Mouse (Mus musculus): Measurements from ENCODE around the gene Cnfn.
"Not testable (repeated sequence)": the region's sequence is repeated elsewhere in the genome, so short reads cannot be mapped to it uniquely, and the experiment has no call there.

Gene Cnfn

DNA sequence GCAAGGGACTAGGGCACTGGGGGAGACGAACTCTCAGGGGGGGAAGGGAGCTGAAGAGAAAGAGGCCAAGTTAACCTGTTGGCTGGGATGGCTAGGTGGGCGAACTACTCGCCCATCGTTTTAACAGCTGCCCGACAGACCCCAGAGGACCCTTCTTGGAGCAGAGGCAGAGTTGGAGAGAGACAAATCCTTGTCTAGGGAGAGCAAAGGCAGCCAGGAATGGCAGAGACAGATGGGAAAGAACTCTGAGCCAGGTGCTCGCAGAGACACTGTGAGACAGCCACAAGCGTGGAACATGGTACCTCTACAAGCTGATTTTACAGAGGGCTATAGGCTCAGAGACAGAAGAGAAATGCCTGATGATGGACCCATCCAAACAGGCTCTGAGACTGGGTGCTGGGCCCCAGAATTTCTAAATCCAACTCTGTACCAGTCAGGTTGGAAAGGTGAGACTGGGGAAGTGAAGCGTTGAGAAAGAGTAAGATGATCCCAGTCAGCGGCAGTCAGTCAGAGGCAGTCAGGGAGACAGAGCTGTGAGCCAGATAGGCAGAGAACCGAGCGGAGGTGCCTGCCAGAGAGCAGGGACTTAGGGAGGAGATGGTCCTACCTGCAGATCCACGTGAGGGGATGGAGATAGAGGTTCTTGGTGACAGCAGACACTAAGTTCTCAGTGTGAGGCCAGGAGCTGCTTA lies at the start of gene Cnfn:
Cnfn (minus strand) TSS at position 667 of the 692 bp plus-strand sequence.
- peak in 1 of 2 experiments; percentile 52 for DNase-seq

DNA sequence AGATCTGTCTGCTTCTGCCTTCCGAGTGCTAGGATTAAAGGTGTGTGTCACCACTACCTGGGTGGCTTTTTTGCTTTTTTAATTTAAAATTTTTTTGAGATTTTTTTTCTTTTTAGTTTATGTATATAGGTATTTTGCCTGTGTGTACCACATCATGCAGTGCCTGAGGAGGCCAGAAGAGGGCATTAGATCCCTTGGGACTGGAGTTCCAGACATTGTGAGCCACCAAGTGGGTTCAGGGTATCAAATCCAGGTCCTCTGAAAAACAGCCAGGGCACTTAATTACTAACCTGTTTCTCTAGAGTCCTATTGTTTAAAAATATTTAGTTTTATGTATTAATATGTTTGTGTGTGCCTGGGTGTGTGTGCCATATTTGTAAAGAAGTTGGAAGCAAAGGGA lies 48.1 kb upstream of the Cnfn start:
- peak in 1 of 2 experiments; percentile 24 for DNase-seq

DNA sequence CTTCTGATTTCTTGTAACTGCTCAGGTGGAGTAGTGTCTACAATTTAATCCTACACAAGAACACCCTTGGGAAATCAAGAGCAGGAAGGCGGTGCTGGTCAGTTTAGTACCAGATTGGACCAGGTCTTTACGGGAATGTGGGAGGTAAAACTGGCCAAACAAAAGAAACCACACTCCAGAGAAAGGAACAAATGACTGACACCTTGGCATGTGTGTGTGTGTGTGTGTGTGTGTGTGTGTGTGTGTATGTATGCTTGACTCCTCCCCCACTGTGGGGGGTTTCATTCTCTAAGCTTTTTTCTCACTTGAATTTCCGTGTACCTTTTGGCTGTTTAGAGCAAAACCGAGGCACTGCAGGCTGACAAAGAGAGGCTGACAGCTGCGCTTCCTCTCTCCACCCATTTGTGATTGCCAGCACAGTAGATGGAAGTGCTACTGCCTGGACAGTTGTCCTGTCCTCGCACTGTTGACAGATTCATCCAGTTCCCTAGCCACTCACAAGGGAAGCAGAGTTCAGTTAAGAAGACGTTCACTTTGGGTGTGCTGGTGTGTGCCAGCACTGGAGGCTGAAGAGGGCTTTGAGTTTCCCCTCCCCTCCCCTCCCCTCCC lies 43.4 kb upstream of the Cnfn start, which contains the start of gene Cxcl17:
Cxcl17 (minus strand) TSS at position 54 of the 609 bp plus-strand sequence.
- DNase-seq = no peak

DNA sequence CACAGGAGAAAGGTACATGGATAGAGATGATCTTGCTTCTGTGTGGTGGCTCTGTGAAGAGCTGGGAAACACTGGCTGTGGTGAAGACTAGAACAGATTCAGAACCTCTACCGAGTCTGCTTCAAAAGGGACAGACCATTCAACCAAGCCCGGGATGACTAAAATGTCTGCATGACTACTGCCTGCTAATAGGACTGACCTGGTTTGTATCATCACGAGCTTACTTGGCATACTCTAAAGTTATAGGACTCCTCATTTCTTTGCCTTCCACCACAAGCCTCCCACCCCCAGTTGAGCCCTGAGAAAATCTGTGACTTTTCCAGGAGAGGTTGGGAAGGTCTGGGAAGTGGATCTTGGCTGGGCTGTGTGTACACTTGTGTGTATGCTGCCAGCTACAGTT lies 42.3 kb upstream of the Cnfn start:
- DNase-seq = no peak

DNA sequence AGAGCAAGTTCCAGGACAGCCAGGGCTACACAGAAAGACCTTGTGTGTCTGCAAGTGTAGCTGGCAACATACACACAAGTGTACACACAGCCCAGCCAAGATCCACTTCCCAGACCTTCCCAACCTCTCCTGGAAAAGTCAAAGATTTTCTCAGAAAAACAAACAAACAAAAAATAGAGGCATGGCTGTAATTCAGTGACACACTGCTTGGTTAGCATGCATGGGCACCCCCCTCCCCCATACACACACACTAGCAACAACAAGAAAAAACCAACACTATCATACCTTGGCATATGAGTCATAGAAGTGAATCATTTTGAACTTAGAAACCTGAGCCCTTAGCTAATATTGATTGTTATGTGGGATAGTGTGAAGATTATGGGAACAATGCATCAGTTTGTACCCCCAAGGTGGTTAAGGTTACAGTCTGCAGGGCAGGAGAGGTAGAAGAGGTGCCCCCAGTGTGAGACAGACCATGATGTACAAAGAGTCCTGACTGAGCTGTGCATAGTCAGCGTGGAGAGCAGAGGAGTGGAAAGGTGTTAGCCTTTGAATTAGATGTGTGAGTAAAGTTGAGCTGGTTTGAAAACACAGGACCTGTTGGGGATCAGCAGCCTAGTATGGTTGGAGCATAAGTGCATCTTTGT lies 41.6 kb upstream of the Cnfn start:
- no peak for DNase-seq

DNA sequence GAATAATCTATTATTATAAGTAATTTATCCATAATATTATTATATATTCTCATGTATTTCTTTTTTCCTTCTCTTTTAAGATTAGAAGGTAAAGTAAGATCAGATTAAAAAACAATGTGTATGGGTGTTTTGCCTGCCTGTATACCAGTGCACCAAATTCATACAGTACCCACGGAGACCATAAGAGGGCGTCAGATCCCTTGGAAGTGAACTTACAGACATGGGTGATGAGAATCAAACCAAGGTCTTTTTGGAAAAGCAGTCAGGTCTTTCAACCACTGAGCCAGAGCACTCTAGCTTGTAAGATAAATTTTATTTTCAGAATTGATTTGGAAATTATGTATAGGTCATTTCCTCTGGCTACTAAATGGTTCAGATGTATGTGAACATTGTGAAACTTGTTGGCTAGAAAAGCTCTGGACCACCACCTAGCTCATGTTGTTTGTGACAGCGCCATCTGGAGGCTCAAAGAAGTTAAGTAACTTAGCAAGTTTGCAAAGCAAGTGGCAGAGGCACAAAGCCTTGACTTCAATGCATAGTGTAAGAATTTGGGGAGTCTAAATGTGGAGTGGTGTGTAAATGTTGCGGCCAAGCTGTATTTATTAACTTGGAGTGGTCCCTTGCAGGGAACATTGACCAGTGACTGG lies 39.7 kb upstream of the Cnfn start:
- DNase-seq = no peak

DNA sequence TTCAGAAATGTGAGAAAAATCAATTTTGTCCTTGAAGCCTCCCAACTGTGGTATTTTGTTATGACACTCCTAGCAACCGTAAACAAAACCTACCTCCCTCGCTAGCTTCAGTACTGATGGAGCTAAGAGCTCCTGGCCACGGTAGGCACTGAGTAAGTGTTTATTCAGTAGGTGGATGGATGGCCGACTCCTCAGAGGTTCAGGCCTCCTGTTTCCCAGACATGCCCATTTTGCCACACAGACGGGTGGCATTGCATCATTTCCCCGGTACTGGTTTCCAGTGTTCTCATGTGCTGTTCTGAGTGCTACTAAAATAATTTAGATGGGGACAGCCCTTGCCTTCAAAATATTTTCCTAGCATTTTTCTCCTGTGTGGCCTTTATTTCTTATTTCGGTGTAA lies 36.9 kb upstream of the Cnfn start:
- DNase-seq = no peak

DNA sequence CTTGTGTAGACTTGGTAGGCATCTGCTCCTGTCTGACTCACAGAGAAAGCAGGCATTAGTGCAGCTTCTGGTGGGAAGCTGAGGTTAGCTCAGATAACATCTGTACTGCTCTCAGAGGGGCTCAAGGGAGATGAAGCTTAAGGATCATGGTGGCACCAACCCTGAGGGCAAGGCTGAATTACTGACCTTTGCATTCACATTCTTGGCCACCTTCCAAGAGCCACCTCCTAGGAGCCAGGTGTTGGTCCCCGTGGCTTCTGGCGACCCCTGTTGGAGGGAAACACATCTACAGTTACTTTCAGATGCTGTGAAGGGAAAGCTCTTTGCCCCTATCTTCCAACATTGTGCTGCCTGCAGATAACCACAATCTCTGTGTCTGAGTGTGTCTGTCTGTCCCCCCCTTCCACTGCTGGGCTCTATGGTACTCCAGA lies 33.2 kb upstream of the Cnfn start:
- DNase-seq = peak in 1 of 2 experiments; percentile 30

DNA sequence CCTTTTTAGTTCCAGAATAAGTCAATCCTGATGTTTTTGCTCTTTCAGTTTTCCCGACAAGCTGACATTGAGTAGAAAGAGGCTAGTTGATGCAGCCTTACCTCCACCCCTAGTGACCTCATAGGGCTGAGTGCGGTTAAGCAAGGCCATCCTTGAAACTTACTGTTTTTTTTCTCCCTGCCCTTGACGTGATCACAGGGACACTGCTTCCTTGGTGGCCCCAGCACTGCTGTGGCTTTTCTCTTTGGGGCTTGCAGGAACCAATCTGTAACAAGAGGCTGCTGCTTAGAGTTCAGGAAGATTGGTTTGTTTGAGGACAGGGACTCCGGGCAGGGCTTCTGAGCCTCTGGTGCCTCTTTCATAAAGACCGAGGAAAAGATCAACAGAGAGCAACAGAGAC lies 32.5 kb upstream of the Cnfn start:
- DNase-seq = no peak

DNA sequence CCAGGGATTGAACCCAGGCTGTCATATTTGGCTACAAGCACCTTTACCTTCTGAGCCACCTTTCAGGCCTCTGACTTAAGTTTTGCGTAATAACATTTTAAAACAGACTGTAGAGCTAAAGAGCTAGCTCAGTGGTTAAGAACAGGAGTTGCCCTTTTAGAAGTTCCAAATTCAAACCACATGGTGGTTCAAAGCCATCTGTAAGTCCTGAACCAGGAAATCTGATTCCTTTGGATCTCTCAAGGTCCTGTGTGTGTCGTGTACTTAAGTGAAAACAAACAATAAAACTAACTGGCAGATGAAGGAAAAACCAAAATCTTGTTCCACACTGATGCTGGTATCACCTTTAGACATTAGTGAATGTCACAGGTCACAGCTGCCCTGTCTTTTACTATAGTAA lies 32.0 kb upstream of the Cnfn start:
- DNase-seq = no peak

DNA sequence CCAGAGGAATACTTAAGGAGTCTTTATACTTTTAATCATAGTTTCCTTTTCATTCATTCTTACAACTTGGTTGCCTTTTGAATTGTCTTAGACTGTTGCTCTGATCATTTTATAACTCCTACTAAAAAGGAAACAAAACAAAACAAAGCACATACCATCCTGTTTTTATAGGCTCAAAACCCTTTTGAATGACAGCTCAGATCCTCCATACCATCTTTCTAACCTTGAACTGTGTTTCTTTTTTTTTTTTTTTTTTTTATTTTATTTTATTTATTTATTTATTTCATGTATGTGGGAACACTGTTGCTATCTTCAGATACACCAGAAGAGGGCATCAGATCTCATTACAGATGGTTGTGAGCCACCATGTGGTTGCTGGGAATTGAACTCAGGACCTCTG lies 29.5 kb upstream of the Cnfn start:
- not testable (repeated sequence) for DNase-seq

DNA sequence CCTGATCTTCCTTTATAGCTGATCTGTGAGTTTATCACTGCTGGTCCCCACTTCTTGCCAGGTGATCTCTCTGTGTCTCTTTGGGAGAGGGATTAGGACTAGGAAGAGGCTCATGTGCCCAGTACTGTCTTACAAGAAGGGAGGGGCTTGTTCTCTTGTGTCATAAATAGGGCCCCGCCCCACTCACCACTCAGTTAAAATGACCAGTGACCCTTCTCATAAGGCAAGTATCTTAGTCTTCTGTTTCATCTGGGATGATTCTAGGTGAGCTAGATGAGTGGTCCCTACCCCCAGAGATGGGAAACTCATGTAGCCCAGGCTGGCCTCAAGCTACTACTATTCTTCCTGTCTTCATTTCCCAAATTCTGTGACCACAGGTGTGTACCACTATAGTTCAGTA lies 29.1 kb upstream of the Cnfn start, which contains the start of gene Lipe:
Lipe (minus strand) TSS at position 101 of the 400 bp plus-strand sequence.
- no peak for DNase-seq

DNA sequence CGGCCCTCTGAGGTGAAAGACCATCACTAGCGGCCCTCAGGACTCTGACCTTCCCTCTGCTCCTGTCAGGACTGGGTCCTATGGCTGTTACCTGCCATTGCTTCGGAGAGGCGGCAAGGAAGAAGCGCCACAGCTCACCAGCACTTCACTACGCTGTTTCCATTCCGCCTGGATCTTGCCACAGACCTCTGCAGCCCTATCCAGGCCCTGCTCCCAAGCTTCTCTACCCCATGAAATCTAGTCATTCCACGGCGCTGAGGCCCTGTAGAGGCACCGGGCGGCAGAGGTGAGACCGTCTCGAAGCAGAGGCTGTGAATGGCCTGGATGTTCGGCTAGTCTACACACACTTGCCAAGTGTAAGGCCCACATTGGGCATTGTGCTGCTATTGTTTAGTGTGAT lies 27.1 kb upstream of the Cnfn start:
- DNase-seq = no peak

DNA sequence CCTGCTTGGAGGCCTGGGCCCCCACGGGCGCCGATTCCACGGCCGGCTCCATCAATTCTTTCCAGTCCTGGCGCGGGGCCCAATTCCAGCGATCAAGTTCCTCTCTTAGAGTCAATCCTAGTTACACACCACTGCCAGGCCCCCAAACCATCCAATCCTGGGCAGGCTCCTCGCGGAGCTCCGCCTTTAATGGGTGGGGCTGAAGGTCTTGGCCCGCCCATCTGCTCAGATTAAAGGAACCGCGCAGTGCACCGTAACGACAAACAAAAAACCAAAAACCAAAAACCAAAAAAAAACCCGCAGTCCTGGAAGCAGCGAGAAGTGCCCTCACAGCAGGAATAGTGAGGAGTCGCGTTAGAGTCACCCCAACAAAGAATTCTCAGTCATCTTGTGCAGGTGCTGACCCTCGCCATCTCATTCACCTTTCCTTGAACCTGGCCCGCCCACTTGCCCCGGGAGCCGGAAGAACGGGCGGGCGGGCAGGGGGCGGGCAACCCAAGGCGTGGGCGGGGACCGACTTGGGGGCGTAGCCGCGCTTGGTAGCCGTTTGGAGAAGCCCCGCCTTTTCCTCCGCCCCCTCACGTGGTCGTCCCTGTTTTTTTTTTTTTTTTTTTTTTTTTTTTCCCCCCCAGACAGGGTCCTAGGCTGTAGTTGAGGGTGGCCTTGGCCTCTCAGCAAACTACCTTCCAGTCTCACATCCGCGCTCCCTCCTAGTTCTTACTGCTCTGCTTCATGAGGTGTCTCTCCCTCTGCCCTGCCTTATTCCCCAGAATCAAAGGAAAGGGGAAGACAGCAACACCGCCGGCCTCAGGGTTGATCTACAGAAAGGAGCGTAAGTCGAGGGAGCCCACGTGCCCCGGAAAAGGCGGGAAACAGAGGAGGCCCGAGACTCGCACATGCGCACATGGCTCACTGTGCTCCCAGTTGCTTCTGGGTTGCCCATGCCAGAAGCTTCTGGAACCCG lies 26.3 kb upstream of the Cnfn start:
- DNase-seq = peak; percentile 95 to 96

DNA sequence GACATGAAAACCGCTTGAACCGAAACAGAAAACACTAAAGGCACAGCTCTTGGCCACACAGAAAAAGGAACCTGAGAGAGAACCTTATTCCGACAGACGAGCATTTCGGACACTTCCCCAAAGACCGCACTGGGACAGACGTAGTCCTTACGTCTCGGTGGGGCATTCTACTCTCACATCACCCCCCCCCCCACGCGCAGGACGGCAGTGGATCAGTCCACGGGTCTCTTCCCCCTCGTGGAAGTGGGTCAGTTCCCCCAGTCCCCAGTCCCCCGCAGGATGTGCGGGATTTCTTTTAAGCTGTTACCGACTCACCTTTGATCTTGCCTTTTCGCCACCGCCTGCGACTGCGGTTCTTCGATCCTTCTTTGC lies 25.6 kb upstream of the Cnfn start:
- DNase-seq = no peak

DNA sequence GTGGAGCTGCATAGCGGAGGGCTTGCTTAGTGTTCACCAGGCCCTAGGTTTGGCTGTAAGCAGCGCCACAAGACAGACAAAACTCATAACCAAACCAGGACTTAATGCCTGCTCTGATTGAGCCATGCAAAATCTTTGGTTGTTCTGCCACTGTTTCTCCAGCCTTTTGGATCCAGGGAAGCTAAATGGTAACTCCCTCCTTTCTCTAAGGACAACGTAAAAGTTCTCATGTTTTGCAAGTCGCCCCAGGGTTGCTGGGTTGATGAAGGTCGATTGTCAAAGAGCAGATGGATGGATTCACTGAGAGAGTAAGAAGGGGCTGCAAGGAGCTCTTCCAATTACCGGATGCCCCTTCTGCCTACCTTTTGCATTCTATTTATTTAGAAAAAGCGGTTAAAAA lies 25.2 kb upstream of the Cnfn start:
- DNase-seq = no peak

DNA sequence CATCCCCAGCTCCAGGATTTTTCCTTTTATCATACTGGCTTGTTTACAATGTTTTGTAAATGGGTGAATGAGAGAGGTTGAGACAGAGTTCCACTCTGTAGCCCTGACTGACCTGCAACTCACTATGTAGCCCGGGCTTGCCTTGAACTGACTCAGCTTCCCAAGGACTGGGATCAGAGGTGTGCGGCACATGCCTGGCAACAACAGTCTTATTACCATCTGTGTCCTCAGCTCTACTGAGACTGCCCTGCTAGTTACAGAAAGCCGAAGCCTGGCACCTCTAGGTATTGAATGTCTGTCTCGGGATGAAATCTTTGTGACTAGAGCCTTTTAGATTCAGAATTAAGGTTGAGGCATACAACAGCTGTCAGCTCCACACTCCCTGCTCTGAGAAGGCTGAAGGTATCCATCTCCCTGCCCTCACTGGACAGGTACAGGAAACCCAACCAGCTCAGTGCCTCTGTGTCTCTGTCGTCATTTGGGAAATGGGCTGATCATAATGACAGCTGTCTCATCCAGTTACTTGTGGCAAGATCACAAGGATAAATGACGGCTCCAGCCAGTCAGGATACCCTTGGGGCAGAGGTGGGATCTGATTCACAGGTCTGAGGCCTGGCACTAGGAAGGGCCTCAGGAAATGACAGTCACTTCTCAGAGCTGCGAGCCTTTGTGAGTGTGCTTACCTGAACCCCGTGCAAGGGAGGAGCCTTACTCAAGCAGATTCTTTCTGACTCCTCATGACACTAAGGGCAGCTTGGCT lies 24.1 kb upstream of the Cnfn start:
- DNase-seq = peak in 1 of 2 experiments; percentile 16

DNA sequence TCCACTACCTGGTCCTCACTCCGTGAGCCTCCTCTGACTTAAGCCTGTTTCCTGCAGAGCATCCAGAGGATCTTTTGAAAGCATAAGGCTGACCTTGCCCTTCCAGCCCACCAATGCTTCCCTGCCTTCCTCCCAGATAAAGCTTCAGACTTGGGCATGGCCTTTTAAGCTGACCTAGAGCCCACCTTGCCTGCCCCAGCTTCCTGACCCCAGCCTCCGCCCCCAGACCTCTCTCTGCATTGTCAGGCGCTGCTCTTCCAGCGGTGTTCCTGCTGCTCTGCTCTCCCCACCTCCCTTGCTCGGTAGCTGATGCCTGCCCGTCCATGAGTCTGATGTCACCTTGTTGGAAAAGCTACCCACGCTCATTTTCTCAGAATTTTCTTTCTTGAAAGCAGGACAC lies 23.3 kb upstream of the Cnfn start:
- DNase-seq = no peak

DNA sequence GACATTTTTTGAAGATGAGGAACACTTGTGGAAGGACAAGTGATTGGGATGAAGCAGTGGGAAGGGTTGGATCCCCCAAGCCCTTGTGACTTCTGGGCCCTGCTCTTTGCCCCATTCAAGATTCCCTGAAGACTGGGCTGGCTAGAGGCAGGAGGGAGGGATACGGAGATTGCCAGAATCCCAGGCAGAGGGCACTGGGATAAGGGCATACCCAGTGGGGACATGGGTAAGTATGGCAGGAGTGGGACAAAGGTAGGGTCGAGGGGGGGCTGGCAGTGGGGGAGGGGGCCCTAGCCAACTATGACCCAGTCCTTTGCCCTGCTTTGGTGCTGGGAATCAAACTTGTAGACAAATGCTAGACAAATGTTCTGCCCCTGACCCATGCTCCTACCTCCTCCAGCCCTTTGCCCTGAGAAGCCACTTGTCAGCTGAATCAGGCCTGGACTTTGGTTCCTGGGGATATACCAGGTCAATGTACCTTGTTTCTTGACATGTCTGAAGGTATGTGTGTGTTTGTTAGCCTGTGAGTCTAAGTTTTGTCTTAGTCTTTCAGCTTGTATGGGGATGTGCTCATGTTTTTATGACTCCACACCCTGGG lies 22.4 kb upstream of the Cnfn start:
- DNase-seq = no peak

DNA sequence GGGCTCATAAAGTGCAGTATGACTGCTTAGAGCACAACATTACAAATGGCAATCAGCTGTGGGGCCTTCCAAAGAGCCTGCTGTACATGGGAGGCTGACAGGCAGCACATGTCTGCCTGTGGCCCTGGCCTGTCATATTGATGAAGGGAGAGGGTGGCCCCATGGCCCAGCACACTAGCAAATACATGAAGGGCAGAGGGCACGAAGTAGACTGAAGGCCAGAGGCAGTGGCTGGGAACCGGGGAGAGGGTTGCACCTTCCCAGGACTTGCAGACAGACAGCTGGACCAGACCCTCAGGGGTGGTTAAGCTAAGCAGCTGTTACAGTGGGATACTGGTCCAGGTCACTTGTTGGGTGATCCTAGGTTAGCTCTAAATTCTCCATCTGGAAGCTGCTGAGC lies 21.5 kb upstream of the Cnfn start:
- DNase-seq = no peak

Data from cerebellum, postnatal 36 days (tissue).